Mouse (Mus musculus) stomach, embryonic 15.5 days (tissue): Measurements from ENCODE around the gene Lman1l. TPM values are rescaled to one million over a fixed set of nuclear protein-coding genes. Genes with fewer than 3 reads are reported as not detected.
A peak's percentile ranks its signal among the peaks of the same experiment; 100 is the strongest.

ENCODE experiments used
- ATAC-seq: fragments of 200-750 bp; cut with Nextera tagmentation; 2 replicates; pipeline ENCODE4 v1.8.0; 2017; ENCODE audit warnings: low read depth, moderate number of reproducible peaks, moderate TSS enrichment; ENCODE audit not compliant: insufficient read depth, low FRiP score
- H3K27ac ChIP-seq: fragments of 300-500 bp; sonication (generic); 2 replicates; pipeline ENCODE4 v1.5.1; 2015; ENCODE audit warnings: mild to moderate bottlenecking, inconsistent platforms
- H3K27me3 ChIP-seq: fragments of 300-500 bp; sonication (generic); replicated peaks from 2 replicates; pipeline ENCODE4 v1.6.1; 2015; ENCODE audit warnings: inconsistent platforms
- H3K36me3 ChIP-seq: fragments of 300-500 bp; sonication (generic); 2 replicates; pipeline ENCODE4 v1.6.1; 2015; ENCODE audit warnings: inconsistent platforms
- H3K4me1 ChIP-seq: fragments of 300-500 bp; sonication (generic); 2 replicates; pipeline ENCODE4 v1.6.1; 2015; ENCODE audit warnings: inconsistent platforms
- H3K4me2 ChIP-seq: fragments of 300-500 bp; sonication (generic); 2 replicates; pipeline ENCODE4 v1.6.1; 2015; ENCODE audit warnings: mild to moderate bottlenecking, inconsistent platforms
- H3K4me3 ChIP-seq: fragments of 300-500 bp; sonication (generic); replicated peaks from 2 replicates; pipeline ENCODE4 v1.5.1; 2015; ENCODE audit warnings: inconsistent platforms
- H3K9ac ChIP-seq: fragments of 300-500 bp; sonication (generic); 2 replicates; pipeline ENCODE4 v1.6.1; 2015; ENCODE audit warnings: inconsistent platforms
- H3K9me3 ChIP-seq: fragments of 300-500 bp; sonication (generic); 2 replicates; pipeline ENCODE4 v1.6.1; 2016; ENCODE audit warnings: inconsistent platforms
- WGBS: fragments of 180-500 bp; shearing (Covaris S2); methylation state at CpG from one replicate; pipeline ENCODE4 v1.1.7; 2015; 5-methylcytosine and 5-hydroxymethylcytosine counted together
- polyA plus RNA-seq: library from polyadenylated mRNA; unstranded; fragments of >200 nt; fragmentation: Nextera tagmentation; extraction: Ambion mirVana; gene quantifications from 2 replicates; pipeline ENCODE4 v1.2.1, GENCODE M21; 2015

Lman1l gene
- polyA plus RNA-seq, 1 experiment from 2014 or later = not detected

- no peak; the same call in 1 of the 2 replicates for ATAC-seq
- WGBS = 61% methylated on average over 8 of the region's 8 CpGs
- no peak overlapping the region for H3K27ac ChIP-seq
- H3K27me3 ChIP-seq = no peaks in the 10 kb centered on the region
- peaks cover 7% of the 10 kb centered on the region; the same call in 1 of the 2 replicates for H3K4me1 ChIP-seq
- H3K4me3 ChIP-seq = no peak overlapping the region
- peaks cover 10% of the 10 kb centered on the region for H3K36me3 ChIP-seq
- H3K9ac ChIP-seq = no peak overlapping the region
- H3K4me2 ChIP-seq = no peak overlapping the region
- no peaks in the 10 kb centered on the region for H3K9me3 ChIP-seq
Observed at GRCm38 (mm10) chr9:57598851-57599563, 21.6 kb downstream of the Lman1l start.

DNA sequence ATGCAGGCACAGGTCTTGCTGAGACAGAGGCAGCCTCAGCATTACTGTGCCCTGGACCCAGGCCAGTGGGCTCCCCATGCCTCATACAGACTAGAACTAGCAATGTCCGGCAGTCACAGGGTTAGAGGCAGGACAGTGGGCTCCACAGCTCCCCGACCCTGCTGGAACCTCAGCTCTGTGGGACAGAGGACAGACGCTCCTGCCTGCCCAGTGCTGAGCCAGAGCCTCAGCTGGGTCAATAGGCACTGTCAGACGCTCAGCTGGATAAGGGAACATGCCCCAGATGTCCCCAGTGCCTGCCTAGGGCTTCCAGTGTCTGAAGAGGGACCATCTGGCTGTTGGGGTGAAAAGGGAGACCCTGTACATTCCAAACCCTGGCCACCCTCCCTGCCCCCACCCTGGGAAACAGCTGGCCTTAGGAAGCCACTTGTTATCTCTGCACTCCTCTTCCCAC is 22.6 kb downstream of the Lman1l start:
- WGBS = 22% methylated on average over 4 of the region's 4 CpGs
- H3K27me3 ChIP-seq = no peaks in the 10 kb centered on the region
- H3K27ac ChIP-seq = no peak overlapping the region
- H3K4me1 ChIP-seq = peaks cover 7% of the 10 kb centered on the region; the same call in 1 of the 2 replicates
- H3K4me2 ChIP-seq = no peak overlapping the region
- no peak for ATAC-seq
- no peak overlapping the region for H3K4me3 ChIP-seq
- H3K36me3 ChIP-seq = peaks cover 16% of the 10 kb centered on the region
- H3K9me3 ChIP-seq = no peaks in the 10 kb centered on the region
- no peak overlapping the region for H3K9ac ChIP-seq

DNA sequence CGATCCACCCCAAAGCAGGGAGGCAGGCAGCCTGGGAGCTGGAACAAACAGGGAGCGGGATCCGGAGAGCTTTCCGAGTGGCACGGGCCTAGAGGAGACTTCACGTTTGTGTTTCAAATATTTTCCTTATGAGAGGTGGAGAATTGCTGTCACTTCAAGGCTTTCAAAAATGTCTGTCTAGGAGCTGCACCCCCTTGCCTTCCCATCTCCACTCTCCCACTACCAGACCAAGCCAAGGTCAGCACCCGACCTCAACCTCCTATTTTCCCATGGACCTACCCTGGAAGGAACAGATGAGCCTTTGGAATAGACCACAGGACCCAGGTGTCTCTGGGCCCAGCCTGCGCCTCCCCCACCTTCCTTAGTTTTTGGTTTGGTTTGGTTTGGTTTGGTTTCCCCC is 23.3 kb downstream of the Lman1l start:
- Histone ChIP-seq H3K4me1 (peaks cover 7% of the 10 kb centered on the region; the same call in 1 of the 2 replicates), H3K9me3 (no peaks in the 10 kb centered on the region), H3K36me3 (peaks cover 20% of the 10 kb centered on the region), H3K4me3 (no peak overlapping the region), H3K27ac (no peak overlapping the region), H3K9ac (no peak overlapping the region), H3K4me2 (no peak overlapping the region), H3K27me3 (no peaks in the 10 kb centered on the region)
- no peak for ATAC-seq
- 79% methylated on average over 8 of the region's 8 CpGs for WGBS

GRCm38 (mm10) chr9:57594174-57594509 is 26.4 kb downstream of the Lman1l start:
- H3K4me2 ChIP-seq = no peak overlapping the region
- H3K27ac ChIP-seq = no peak overlapping the region
- no peaks in the 10 kb centered on the region for H3K9me3 ChIP-seq
- no peaks in the 10 kb centered on the region for H3K27me3 ChIP-seq
- no peaks in the 10 kb centered on the region for H3K4me1 ChIP-seq
- peaks cover 25% of the 10 kb centered on the region for H3K36me3 ChIP-seq
- H3K4me3 ChIP-seq = no peak overlapping the region
- 71% methylated on average over 9 of the region's 9 CpGs for WGBS
- no peak overlapping the region for H3K9ac ChIP-seq
- ATAC-seq = no peak

- no peak for ATAC-seq
- Histone ChIP-seq H3K27me3 (no peaks in the 10 kb centered on the region), H3K36me3 (peaks cover 25% of the 10 kb centered on the region), H3K4me2 (no peak overlapping the region), H3K9me3 (no peaks in the 10 kb centered on the region), H3K4me1 (peaks cover 3% of the 10 kb centered on the region; the same call in 1 of the 2 replicates), H3K4me3 (no peak overlapping the region), H3K9ac (no peak overlapping the region), H3K27ac (no peak overlapping the region)
- WGBS = 58% methylated on average over 12 of the region's 12 CpGs
Observed at GRCm38 (mm10) chr9:57593454-57594173, 27.0 kb downstream of the Lman1l start.

DNA sequence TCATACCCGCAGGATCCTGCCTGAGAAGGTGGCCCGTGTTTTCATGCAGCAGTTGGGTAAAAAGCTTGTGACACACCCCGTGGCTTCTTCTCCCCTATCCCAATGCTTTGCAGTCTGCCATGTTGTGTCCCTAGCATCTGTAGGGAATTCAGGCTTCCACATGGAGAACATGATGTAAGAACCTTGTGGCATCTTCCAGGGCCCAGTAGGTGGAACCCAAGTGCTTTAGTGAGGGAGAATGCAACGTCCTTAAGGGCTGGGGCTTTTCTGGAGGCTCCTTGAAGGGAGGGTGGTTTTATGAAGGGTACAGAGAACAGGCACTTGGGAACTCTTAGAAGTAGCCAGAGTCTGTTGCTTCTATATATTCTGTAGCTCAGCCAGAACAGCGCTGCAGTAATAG is 29.8 kb downstream of the Lman1l start:
- 39% methylated on average over 5 of the region's 5 CpGs for WGBS
- Histone ChIP-seq H3K4me1 (peaks cover 5% of the 10 kb centered on the region; the same call in 1 of the 2 replicates), H3K9me3 (no peaks in the 10 kb centered on the region), H3K9ac (no peak overlapping the region), H3K4me3 (no peak overlapping the region), H3K4me2 (no peak overlapping the region), H3K27me3 (no peaks in the 10 kb centered on the region), H3K27ac (no peak overlapping the region), H3K36me3 (peaks cover 29% of the 10 kb centered on the region)
- no peak for ATAC-seq

DNA sequence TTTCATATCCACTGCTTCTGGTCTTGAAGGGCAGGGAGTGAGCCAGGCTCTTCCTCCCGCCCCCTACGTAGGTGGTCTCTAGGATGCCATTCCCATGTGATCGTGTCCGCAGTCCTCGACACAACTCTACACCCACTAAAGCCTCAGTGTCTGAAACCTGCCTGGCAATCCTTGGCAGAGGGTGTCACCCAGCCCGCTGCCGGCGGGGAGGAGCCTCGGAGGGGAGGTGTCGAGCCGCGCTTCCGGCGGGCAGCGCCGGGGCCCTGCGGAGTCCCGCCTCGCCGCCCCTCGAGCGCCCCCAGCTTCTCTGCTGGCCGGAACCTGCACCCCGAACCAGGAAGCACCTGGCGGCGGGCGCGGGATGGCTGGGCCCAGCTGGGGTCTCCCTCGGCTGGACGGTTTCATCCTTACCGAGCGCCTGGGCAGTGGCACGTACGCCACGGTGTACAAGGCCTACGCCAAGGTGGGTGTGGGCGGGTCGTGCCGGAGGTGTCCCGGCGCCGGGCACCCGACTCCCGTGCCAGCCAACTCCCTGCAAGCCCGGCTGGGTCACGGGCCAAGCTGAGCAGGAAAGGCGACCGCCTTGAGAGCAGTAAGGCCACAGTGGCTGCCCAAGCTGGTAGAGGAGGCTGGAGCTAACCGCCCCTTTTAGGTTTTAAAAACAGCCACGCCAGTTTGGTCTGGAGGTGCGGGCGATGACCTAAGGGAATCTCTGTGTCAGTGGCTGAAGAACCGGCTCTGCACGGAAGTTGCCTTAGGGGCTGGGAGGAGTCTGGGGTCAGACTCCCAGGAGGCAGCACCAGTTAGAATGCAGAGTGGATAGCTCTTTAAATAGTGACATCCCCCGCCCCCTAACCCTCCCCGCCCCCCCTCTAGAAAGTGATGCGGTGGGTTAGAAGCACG is 31.1 kb downstream of the Lman1l start, which contains the start of gene Ulk3:
Gene Ulk3, plus strand, starts transcription at position 229 of the 903 bp plus-strand sequence.
- no peaks in the 10 kb centered on the region for H3K9me3 ChIP-seq
- 0% methylated on average over 58 of the region's 58 CpGs for WGBS
- no peaks in the 10 kb centered on the region for H3K27me3 ChIP-seq
- peaks cover 27% of the 10 kb centered on the region for H3K36me3 ChIP-seq
- H3K27ac ChIP-seq = peak within 1 kb of the TSS; percentile 85
- peaks cover 5% of the 10 kb centered on the region; the same call in 1 of the 2 replicates for H3K4me1 ChIP-seq
- peak within 1 kb of the TSS; percentile 57 for H3K9ac ChIP-seq
- H3K4me2 ChIP-seq = peak within 1 kb of the TSS; percentile 81
- peak; percentile 83 for ATAC-seq
- H3K4me3 ChIP-seq = peak within 1 kb of the TSS; percentile 74

- H3K4me2 ChIP-seq = no peak overlapping the region
- H3K9me3 ChIP-seq = no peaks in the 10 kb centered on the region
- no peak for ATAC-seq
- no peak overlapping the region for H3K9ac ChIP-seq
- peaks cover 25% of the 10 kb centered on the region for H3K36me3 ChIP-seq
- no peaks in the 10 kb centered on the region for H3K27me3 ChIP-seq
- H3K27ac ChIP-seq = no peak overlapping the region
- no peak overlapping the region for H3K4me3 ChIP-seq
- 84% methylated on average over 3 of the region's 3 CpGs for WGBS
- H3K4me1 ChIP-seq = peaks cover 5% of the 10 kb centered on the region; the same call in 1 of the 2 replicates
Observed at GRCm38 (mm10) chr9:57584991-57585390, 35.6 kb downstream of the Lman1l start.

GRCm38 (mm10) chr9:57577144-57577849 is 43.3 kb downstream of the Lman1l start:
- Histone ChIP-seq H3K27ac (no peak overlapping the region), H3K4me2 (no peak overlapping the region), H3K4me1 (no peaks in the 10 kb centered on the region), H3K9me3 (no peaks in the 10 kb centered on the region), H3K27me3 (no peaks in the 10 kb centered on the region), H3K4me3 (no peak overlapping the region), H3K36me3 (peaks cover 16% of the 10 kb centered on the region; the same call in 1 of the 2 replicates), H3K9ac (no peak overlapping the region)
- no peak for ATAC-seq
- 77% methylated on average over 6 of the region's 6 CpGs for WGBS

DNA sequence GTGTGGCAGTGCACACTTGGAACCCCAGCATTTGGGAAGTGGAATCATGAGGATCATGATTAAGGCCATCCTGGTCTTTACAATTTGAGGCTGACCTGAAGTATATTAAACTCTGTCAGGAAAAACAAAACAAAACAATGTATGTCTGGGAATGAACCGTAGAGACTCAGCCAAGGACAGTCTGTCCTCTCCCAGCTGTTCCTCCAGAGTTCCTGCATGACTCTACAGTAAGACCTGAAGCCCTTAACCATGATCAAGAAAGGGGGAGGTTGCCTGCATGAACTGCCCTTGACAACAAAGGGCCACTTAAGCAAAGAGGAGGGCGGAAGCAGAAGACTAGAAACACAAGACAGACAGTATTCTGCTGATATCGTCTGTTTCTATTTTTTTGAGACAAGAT is 45.0 kb downstream of the Lman1l start:
- no peak overlapping the region for H3K9ac ChIP-seq
- WGBS = 67% methylated on average over 3 of the region's 3 CpGs
- H3K4me1 ChIP-seq = no peaks in the 10 kb centered on the region

DNA sequence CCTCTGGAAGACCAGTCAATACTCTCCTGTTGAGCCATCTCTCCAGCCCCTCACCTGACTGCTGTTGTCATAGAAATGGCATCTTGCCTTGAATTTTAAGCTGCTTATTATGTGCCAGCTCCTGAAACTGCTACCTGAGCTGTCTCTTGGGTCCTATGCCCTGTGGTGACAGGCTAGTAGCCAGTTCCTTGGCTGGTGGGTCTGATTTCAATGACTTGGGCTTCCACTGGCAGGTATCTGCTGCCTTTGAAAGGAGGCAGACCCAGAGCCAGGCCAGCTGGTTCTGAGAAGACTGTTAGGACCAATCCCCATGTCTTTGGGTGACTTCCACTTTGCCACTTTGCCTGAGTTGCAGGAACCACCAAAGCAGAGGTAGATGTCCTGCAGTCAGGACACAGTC is 46.2 kb downstream of the Lman1l start:
- Histone ChIP-seq H3K4me3 (no peak overlapping the region), H3K27ac (no peak overlapping the region), H3K36me3 (peaks cover 22% of the 10 kb centered on the region), H3K27me3 (no peaks in the 10 kb centered on the region), H3K9me3 (no peaks in the 10 kb centered on the region), H3K9ac (no peak overlapping the region), H3K4me2 (no peak overlapping the region), H3K4me1 (no peaks in the 10 kb centered on the region)
- no peak for ATAC-seq

More for the DNA sequence above, 45.0 kb downstream of the Lman1l start:
- H3K27ac ChIP-seq = no peak overlapping the region
- H3K4me3 ChIP-seq = no peak overlapping the region
- no peaks in the 10 kb centered on the region for H3K9me3 ChIP-seq
- H3K36me3 ChIP-seq = peaks cover 18% of the 10 kb centered on the region; the same call in 1 of the 2 replicates
- no peak for ATAC-seq
- no peaks in the 10 kb centered on the region for H3K27me3 ChIP-seq
- H3K4me2 ChIP-seq = no peak overlapping the region
